Mouse (Mus musculus) liver, embryonic 12.5 days (tissue): ENCODE measurements around the gene Olfr322. TPM values are rescaled to one million over a fixed set of nuclear protein-coding genes. Genes with fewer than 3 reads are reported as not detected.

Source experiments
- ATAC-seq: fragments of 200-750 bp; cut with Nextera tagmentation; 2 replicates; pipeline ENCODE4 v1.8.0; 2017; ENCODE audit warnings: moderate number of reproducible peaks, mild to moderate bottlenecking, moderate library complexity
- H3K27ac ChIP-seq: fragments of 300-500 bp; sonication (generic); 2 replicates; pipeline ENCODE4 v1.5.1; 2016; ENCODE audit warnings: mild to moderate bottlenecking
- H3K27me3 ChIP-seq: fragments of 300-500 bp; sonication (generic); replicated peaks from 2 replicates; pipeline ENCODE4 v1.6.1; 2016; ENCODE audit warnings: mild to moderate bottlenecking, moderate library complexity
- H3K36me3 ChIP-seq: fragments of 300-500 bp; sonication (generic); 2 replicates; pipeline ENCODE4 v1.6.1; 2016; ENCODE audit warnings: mild to moderate bottlenecking, moderate library complexity
- H3K4me1 ChIP-seq: fragments of 300-500 bp; sonication (generic); 2 replicates; pipeline ENCODE4 v1.6.1; 2016
- H3K4me2 ChIP-seq: fragments of 300-500 bp; sonication (generic); 2 replicates; pipeline ENCODE4 v1.6.1; 2016; ENCODE audit warnings: mild to moderate bottlenecking, moderate library complexity
- H3K4me3 ChIP-seq: fragments of 300-500 bp; sonication (generic); 2 replicates; pipeline ENCODE4 v1.5.1; 2016; ENCODE audit warnings: mild to moderate bottlenecking, moderate library complexity
- H3K9ac ChIP-seq: fragments of 300-500 bp; sonication (generic); 2 replicates; pipeline ENCODE4 v1.6.1; 2016; ENCODE audit warnings: mild to moderate bottlenecking, moderate library complexity
- H3K9me3 ChIP-seq: fragments of 300-500 bp; sonication (generic); replicated peaks from 2 replicates; pipeline ENCODE4 v1.6.1; 2016; ENCODE audit warnings: mild to moderate bottlenecking, moderate library complexity
- WGBS: fragments of 180-500 bp; shearing (Covaris S2); methylation state at CpG from one replicate; pipeline ENCODE4 v1.1.7; 2016; ENCODE audit not compliant: insufficient replicate concordance; 5-methylcytosine and 5-hydroxymethylcytosine counted together
- polyA plus RNA-seq: library from polyadenylated mRNA; unstranded; fragments of >200 nt; fragmentation: Nextera tagmentation; extraction: Ambion mirVana; gene quantifications from 2 replicates; pipeline ENCODE4 v1.2.1, GENCODE M21; 2016

Olfr322 gene
- not detected in 2 replicates for polyA plus RNA-seq

GRCm38 (mm10) chr11:58658596-58658995 is at the start of gene Olfr322:
TSS of gene Olfr322 (plus strand) at chr11:58658782.
- Histone ChIP-seq H3K4me3 (no peak within 1 kb of the TSS), H3K9ac (no peak within 1 kb of the TSS), H3K9me3 (no peaks in the 10 kb centered on the region), H3K36me3 (no peaks in the 10 kb centered on the region), H3K4me1 (no peaks in the 10 kb centered on the region), H3K27me3 (peaks cover 5% of the 10 kb centered on the region; the same call in 1 of the 2 replicates), H3K27ac (no peak within 1 kb of the TSS), H3K4me2 (no peak within 1 kb of the TSS)
- WGBS: 75% methylated on average over 4 of the region's 4 CpGs
- ATAC-seq: no peak

DNA sequence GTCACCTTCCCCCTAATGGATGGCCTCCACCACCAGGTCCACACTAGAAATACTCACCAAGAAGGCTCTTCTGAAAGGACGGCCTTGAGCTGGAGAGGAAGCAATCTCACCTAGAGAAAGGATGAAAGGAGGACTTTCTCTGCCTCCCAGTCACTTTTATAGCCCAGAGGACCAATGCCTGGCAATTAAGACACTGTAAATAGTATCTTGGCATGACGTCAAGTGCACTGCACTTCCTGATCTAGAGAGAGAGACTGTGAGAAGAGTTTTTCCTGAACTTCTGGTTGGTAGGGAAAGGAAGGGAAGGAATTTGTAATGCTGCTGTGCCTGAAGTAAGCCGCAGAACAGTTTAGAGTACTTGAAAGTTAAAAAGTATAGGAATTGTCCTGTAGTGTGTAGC is 45.2 kb upstream of the Olfr322 start:
- 54% methylated on average over 3 of the region's 3 CpGs for WGBS
- no peak for ATAC-seq

DNA sequence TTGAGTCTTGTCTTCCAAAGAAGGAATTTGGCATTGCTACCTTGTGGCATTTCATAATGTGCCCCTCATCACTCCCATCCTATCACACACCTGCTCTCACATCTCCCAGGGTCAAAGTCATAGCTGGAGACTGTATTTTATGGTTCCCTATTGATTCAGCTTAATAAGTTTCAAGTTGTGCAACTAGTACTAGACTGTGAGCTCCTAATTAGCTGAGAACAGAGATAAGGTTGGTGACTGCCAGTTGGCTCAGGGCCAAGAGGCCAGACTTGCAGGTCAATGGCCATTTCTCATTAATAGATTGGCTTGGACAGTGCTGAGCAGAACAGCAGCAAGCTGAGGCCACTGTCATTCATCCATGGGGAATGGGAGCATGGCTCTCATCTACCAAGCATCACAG is 44.1 kb upstream of the Olfr322 start:
- Histone ChIP-seq H3K9me3 (no peaks in the 10 kb centered on the region), H3K4me3 (no peak overlapping the region), H3K4me2 (no peak overlapping the region), H3K27ac (no peak overlapping the region), H3K27me3 (no peaks in the 10 kb centered on the region), H3K4me1 (no peaks in the 10 kb centered on the region), H3K9ac (no peak overlapping the region), H3K36me3 (no peaks in the 10 kb centered on the region)
- no peak for ATAC-seq

More for the DNA sequence above, 45.2 kb upstream of the Olfr322 start:
- Histone ChIP-seq H3K9ac (no peak overlapping the region), H3K36me3 (no peaks in the 10 kb centered on the region), H3K4me1 (no peaks in the 10 kb centered on the region), H3K4me3 (no peak overlapping the region), H3K4me2 (no peak overlapping the region), H3K27me3 (no peaks in the 10 kb centered on the region), H3K9me3 (no peaks in the 10 kb centered on the region), H3K27ac (no peak overlapping the region)

DNA sequence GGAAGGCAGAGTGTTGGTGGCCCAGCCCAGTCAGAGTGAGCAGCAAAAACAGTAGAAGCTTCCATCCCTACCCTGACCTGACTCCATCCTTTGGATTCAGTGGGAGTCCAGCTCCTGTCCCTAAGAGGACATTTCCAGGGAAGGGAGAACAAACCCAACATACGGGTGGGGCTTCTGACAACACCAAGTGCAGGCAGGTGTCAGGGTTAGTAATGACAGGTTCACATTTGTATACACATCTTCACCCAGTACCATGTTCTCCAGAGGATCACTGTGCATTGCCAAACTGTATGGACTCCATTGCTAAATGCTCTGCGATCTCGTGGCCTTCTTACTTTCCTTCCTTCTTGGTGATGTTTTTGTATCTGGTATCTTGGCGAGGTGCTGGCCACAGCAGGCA is 42.6 kb upstream of the Olfr322 start, which contains the start of gene 2210407C18Rik:
Gene 2210407C18Rik, minus strand, starts transcription at position 101 of the 400 bp plus-strand sequence.
- 0 out of 2 replicates have a peak, but pooled peaks cover 3% of the 10 kb centered on the region for H3K27me3 ChIP-seq
- ATAC-seq: no peak
- no peaks in the 10 kb centered on the region for H3K4me1 ChIP-seq
- 63% methylated on average over 4 of the region's 4 CpGs for WGBS
- H3K36me3 ChIP-seq: no peaks in the 10 kb centered on the region
- no peak within 1 kb of the TSS for H3K4me2 ChIP-seq
- H3K4me3 ChIP-seq: no peak within 1 kb of the TSS
- H3K27ac ChIP-seq: no peak within 1 kb of the TSS
- H3K9ac ChIP-seq: no peak within 1 kb of the TSS
- H3K9me3 ChIP-seq: no peaks in the 10 kb centered on the region

DNA sequence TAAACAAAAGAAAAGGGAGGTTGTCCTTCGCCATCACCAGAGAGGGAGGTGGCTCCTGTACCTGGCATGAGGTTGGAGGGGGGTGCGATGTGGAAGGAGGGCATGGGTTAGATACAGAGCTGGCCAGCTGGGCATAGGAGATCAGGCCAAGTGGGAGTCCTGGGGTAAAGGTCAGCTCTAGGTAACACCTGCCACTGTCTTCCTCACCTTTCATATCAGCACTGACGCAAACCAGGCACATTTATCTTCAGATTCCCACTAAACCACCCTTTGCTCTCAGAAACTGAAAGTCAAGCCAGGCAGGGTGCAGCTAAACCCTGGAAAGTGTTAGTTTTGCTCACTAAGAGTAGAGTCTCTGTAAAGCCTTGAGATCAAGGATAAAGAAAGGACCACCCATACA is 40.2 kb upstream of the Olfr322 start:
- Histone ChIP-seq H3K27me3 (0 out of 2 replicates have a peak, but pooled peaks cover 3% of the 10 kb centered on the region), H3K4me1 (no peaks in the 10 kb centered on the region), H3K4me3 (no peak overlapping the region), H3K36me3 (no peaks in the 10 kb centered on the region), H3K9ac (no peak overlapping the region), H3K27ac (no peak overlapping the region), H3K9me3 (no peaks in the 10 kb centered on the region), H3K4me2 (no peak overlapping the region)
- WGBS: 53% methylated on average over 3 of the region's 3 CpGs
- no peak for ATAC-seq

DNA sequence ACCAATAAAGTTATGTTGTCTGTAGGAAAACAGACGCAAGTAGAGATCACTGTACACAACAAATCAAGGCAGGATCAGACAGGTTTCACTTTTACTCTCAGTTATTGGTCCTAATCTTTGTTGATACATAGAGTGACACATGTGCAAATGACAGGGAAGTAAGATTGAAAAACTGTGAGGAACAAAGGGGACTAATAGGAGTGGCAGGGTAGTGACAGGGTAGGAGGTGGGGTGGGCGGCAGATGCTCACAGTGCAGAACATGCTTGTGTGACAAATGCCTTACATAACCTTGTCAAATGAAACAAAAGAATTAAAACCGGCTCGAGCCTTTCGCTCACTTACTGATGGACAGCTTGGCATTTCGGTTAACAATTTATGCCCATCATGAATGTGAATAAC is 39.8 kb upstream of the Olfr322 start:
- WGBS: 65% methylated on average over 6 of the region's 6 CpGs
- no peak for ATAC-seq

DNA sequence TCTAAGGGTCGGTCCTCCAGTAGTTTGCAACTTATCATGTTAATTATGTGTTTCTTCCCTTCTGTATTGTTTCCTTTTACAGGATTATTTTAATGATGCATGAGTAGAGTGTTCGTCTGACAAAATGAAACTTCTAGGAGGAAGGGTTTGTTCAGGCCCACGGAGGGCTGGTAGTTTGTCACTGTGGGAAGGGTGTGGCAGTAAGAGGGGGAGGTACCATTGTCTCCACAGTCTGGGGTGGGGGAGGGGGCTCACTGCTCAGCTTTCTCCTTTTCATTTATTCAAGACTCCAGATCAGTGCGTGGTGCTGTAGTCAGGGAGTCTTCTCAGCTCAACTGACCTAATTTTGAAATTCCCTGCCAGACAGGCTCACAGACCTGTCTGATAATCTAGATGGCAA is 32.4 kb upstream of the Olfr322 start:
- Histone ChIP-seq H3K9ac (no peak overlapping the region), H3K9me3 (no peaks in the 10 kb centered on the region), H3K4me1 (no peaks in the 10 kb centered on the region), H3K4me2 (no peak overlapping the region), H3K4me3 (no peak overlapping the region), H3K36me3 (no peaks in the 10 kb centered on the region), H3K27ac (no peak overlapping the region), H3K27me3 (0 out of 2 replicates have a peak, but pooled peaks cover 3% of the 10 kb centered on the region)
- WGBS: 46% methylated on average over 4 of the region's 4 CpGs
- no peak for ATAC-seq

More for the DNA sequence above, 39.8 kb upstream of the Olfr322 start:
- no peaks in the 10 kb centered on the region for H3K36me3 ChIP-seq
- no peak overlapping the region for H3K9ac ChIP-seq
- H3K4me1 ChIP-seq: no peaks in the 10 kb centered on the region
- H3K4me2 ChIP-seq: no peak overlapping the region
- 0 out of 2 replicates have a peak, but pooled peaks cover 3% of the 10 kb centered on the region for H3K27me3 ChIP-seq
- H3K27ac ChIP-seq: no peak overlapping the region
- H3K4me3 ChIP-seq: no peak overlapping the region
- H3K9me3 ChIP-seq: no peaks in the 10 kb centered on the region

DNA sequence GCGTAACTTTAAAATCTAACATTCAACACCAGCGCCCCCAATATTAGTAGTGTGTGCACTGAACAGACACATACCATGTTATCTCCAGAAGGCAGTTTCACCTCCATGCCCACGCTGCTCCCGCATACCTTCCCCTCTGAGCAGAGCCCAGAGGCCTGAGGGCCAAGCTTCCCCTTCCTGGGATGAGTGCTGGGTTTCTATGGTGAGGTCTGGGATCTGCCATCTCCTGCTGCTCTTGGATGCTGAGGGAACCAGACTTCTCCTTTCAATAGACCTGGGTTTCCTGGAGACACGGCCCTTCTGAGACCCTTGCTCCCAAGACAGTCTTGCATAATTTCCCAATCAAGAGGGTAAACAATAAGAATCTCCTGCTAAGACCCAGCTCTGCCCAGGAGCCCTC is 28.2 kb upstream of the Olfr322 start, which contains the start of gene Olfr323:
Gene Olfr323, minus strand, starts transcription at position 101 of the 400 bp plus-strand sequence.
- Histone ChIP-seq H3K9ac (no peak within 1 kb of the TSS), H3K4me2 (no peak within 1 kb of the TSS), H3K4me3 (no peak within 1 kb of the TSS), H3K27me3 (0 out of 2 replicates have a peak, but pooled peaks cover 3% of the 10 kb centered on the region), H3K36me3 (no peaks in the 10 kb centered on the region), H3K4me1 (peaks cover 3% of the 10 kb centered on the region; the same call in 1 of the 2 replicates), H3K9me3 (no peaks in the 10 kb centered on the region), H3K27ac (no peak within 1 kb of the TSS)
- no peak for ATAC-seq
- 59% methylated on average over 5 of the region's 5 CpGs for WGBS

DNA sequence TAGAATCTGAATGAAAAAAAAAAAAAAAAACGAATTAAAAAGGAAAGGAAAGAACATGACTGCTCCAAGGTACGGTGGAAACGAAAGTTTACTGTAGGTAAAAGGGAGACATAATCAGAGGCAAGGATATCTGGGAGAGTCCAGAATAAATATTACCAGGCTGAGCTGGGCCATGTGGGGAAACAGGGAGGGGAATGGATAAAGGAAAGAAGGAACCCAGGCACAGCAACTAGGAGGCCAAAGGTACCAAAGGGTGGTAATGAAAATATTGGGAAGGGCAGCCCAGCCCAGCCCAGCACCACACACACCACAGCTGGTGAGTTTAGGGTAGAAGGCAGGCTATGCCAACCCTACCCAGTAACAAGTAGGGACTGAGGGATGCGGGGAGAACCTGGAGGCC is 23.7 kb upstream of the Olfr322 start:
- 58% methylated on average over 4 of the region's 4 CpGs for WGBS
- no peak overlapping the region for H3K27ac ChIP-seq
- no peak for ATAC-seq
- no peaks in the 10 kb centered on the region for H3K9me3 ChIP-seq
- H3K36me3 ChIP-seq: no peaks in the 10 kb centered on the region
- H3K4me2 ChIP-seq: no peak overlapping the region
- H3K4me1 ChIP-seq: peaks cover 22% of the 10 kb centered on the region
- H3K27me3 ChIP-seq: 0 out of 2 replicates have a peak, but pooled peaks cover 4% of the 10 kb centered on the region
- H3K9ac ChIP-seq: no peak overlapping the region
- no peak overlapping the region for H3K4me3 ChIP-seq

GRCm38 (mm10) chr11:58636376-58636977 is 22.1 kb upstream of the Olfr322 start:
- WGBS: 1% methylated on average over 4 of the region's 4 CpGs
- no peak overlapping the region for H3K4me3 ChIP-seq
- ATAC-seq: no peak
- 0 out of 2 replicates have a peak, but pooled peaks cover 12% of the 10 kb centered on the region for H3K27me3 ChIP-seq
- no peak overlapping the region for H3K27ac ChIP-seq
- no peak overlapping the region; the same call in 1 of the 2 replicates for H3K4me2 ChIP-seq
- no peaks in the 10 kb centered on the region for H3K36me3 ChIP-seq
- H3K9ac ChIP-seq: no peak overlapping the region
- H3K4me1 ChIP-seq: peaks cover 35% of the 10 kb centered on the region
- H3K9me3 ChIP-seq: no peaks in the 10 kb centered on the region

GRCm38 (mm10) chr11:58638176-58638701 is 20.3 kb upstream of the Olfr322 start:
- Histone ChIP-seq H3K27ac (no peak overlapping the region), H3K4me3 (no peak overlapping the region), H3K27me3 (0 out of 2 replicates have a peak, but pooled peaks cover 12% of the 10 kb centered on the region), H3K36me3 (peaks cover 5% of the 10 kb centered on the region), H3K4me1 (peaks cover 49% of the 10 kb centered on the region), H3K9me3 (no peaks in the 10 kb centered on the region), H3K9ac (no peak overlapping the region), H3K4me2 (no peak overlapping the region)
- WGBS: 72% methylated on average over 7 of the region's 7 CpGs
- no peak for ATAC-seq

- Histone ChIP-seq H3K27me3 (0 out of 2 replicates have a peak, but pooled peaks cover 12% of the 10 kb centered on the region), H3K9me3 (no peaks in the 10 kb centered on the region), H3K27ac (peak within 1 kb of the TSS; percentile 99), H3K4me2 (peak within 1 kb of the TSS; percentile 83), H3K9ac (peak within 1 kb of the TSS; percentile 95), H3K36me3 (peaks cover 25% of the 10 kb centered on the region), H3K4me3 (peak within 1 kb of the TSS; percentile 74), H3K4me1 (peaks cover 51% of the 10 kb centered on the region)
- ATAC-seq: peak; percentile 56
- 5% methylated on average over 34 of the region's 34 CpGs for WGBS
Measured at GRCm38 (mm10) chr11:58640272-58640867, 18.2 kb upstream of the Olfr322 start, which contains the start of gene Trim58. TSS of gene Trim58 (plus strand) at chr11:58640465.
